Mouse (Mus musculus): ENCODE data around the gene Supt5. TPM values are rescaled to one million over a fixed set of nuclear protein-coding genes. Genes with fewer than 3 reads are reported as not detected.

Supt5 gene
- polyA plus RNA-seq, 1 experiment: 25.7 TPM

DNA sequence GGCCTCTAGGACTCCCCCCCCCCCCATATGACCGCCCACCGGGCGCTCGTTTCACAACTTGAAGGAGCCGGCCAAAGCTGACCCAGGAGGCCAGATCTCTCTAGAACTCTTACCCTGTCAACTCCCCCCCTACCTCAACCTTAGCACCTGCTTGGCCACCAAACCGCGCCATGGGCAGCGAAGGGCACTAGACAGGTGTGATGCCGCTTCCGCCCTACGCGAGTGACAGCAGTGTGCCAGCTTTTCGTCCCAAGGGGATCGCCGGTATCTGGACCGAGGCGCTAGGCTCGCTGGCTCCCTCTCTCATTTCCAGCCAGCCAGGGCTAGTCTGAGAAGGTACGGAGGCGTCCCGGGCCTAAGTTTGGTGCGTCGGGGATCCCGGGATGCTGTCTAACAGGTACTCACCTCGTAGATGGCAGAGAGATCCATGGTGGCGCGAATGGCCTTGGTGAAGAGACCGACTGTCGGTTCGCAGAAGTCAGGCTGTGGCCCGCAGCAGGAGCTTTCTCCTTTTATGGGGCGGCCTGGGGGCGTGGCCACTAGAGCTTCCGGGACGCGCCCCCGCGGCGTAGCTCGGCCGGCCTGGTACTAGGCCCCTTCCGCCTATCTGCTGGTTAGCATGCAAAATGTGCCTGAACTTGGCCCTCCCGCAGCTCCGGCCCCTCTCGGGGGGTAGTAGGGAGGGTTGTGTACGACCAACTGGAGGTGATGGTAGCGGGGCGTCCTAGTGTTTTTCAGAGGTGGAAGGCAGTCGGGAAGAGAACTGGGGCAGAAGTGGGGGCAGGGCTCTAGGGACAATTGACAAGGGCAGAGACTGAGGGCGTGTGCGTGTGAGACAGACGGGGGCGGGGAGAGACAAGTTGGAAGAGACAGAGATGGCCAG lies 40.5 kb upstream of the Supt5 start:
- peaks cover 22% of the 10 kb centered on the region for H3K4me1 ChIP-seq (ENCODE audit: control insufficient read depth, insufficient read depth, insufficient read length, low read length)
- peak overlapping the region; percentile 100 for H3K27ac ChIP-seq (replicated peaks; ENCODE audit: low read depth, low read length)
- H3K4me3 ChIP-seq (ENCODE audit: insufficient read depth, low read depth, low read length): peak overlapping the region; percentile 83

DNA sequence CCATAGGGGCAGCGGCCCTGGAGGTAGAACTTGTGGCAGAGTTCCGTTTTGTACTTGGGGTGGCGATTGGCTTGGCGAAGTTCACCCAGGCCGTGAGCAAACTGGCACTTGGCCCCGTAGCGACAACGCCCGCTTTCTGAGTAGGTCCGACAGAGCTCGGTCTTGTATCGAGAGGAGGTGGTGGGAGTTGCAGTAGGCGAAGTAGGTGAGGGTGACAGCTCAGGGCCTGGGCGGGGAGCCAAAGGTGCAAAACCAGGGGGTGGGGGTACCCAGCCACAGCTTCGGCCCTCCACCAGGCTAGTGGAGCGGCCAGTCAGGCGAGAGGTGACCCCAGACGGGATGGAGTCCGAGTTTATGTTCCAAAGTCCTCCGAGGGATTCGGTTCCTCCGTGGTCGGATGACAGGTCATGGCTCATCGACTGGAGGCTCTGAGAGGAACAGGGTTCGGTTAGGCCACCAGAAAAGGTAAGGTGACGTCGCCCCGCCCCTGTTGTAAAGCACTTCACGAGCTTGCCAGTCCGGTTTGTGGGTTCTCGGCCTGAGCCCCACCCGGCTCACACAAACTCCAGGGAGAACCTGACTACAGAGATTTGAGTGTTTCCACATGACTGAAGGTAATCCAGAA lies 39.6 kb upstream of the Supt5 start:
- peak overlapping the region; percentile 97 for H3K27ac ChIP-seq (replicated peaks; ENCODE audit: low read depth, low read length)
- peaks cover 14% of the 10 kb centered on the region for H3K4me1 ChIP-seq (ENCODE audit: control insufficient read depth, insufficient read depth, insufficient read length, low read length)

DNA sequence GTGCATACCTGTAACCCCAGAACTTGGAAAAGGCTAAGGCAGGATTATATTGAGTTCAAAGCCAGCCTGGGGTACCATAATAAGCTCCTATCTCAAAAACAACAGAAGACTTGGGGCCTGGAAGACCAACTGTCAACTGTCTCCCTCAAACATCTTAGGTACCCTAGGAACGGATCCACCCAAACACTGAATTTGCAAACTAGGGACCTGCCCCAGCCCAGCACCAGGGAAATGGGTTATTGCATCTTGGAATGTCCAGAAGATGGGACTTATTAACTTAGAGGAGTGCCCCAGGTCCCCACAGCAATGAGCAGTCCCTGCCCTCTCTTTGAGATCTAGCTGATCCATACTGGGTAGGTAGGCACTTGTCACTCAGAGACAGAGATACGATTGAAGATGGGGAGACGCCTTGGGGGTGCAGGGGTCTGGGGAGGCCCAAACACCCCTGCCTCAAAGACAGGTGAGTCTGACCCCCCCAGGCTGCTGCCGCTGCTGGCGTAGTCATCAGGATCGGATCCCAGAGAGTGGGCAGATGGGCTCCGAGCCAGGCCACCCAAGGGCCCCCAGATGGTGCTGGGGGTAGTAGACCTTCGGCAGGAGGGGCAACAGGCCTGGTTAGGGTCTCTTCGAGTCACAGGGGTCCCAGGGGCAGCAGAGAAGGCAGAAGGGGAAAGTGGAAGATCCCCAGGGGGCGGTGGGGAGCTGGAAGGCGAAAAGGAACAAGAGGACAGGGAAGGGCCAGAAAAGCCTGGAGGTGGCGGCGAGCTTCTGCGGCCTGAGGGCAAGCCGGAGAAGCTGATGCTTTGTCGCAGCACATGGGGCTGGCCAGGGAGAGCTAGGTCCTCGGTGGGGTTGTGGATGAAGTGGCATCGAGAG lies 38.9 kb upstream of the Supt5 start:
- peaks cover 7% of the 10 kb centered on the region for H3K4me1 ChIP-seq (ENCODE audit: control insufficient read depth, insufficient read depth, insufficient read length, low read length)

More for the DNA sequence above, 39.6 kb upstream of the Supt5 start:
- peak overlapping the region; percentile 83 for H3K4me3 ChIP-seq (ENCODE audit: insufficient read depth, low read depth, low read length)

DNA sequence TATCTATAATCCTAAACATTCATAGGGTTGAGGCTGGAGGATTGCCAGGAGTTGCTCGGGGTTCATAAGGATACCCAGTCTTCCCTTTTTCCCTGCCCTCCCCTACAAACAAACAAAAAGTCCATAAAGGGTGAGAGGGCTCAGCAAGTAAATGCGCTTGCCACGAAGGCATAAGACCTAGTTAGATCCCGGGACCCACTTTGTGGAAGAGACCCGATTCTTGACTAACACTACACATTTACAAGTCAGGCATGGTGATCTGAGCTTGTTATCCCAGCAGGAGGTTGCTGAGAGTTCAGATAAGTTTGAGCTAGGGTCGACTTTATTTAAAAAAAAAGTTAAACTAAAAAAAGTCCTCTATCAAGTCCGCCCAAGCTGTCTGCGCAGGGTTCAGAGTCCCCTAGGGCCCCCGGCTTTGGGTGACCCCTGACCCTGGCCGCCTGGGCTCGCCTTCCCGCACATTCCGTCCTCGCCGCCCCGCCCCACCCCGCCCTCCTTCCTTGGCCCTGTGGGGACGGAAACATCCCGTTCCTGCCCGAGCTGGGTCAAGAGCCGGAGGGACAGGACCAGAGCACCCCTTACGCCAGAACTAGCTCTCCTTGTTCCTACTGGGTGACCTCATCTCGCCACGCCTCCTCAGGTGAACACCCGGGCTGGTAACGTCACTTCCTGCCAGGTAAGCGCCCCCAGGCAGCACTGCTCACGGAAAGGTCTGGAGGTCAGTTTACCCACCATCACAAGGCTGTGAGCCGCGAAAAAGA lies 37.6 kb upstream of the Supt5 start:
- Histone ChIP-seq H3K27ac (replicated peaks; ENCODE audit: low read depth, low read length) (peak overlapping the region; percentile 100), H3K4me1 (ENCODE audit: control insufficient read depth, insufficient read depth, insufficient read length, low read length) (peaks cover 4% of the 10 kb centered on the region; the same call in 1 of the 2 replicates), H3K4me3 (ENCODE audit: insufficient read depth, low read depth, low read length) (peak overlapping the region; percentile 63)

More for the DNA sequence above, 38.9 kb upstream of the Supt5 start:
- peak overlapping the region; percentile 97 for H3K27ac ChIP-seq (replicated peaks; ENCODE audit: low read depth, low read length)
- H3K4me3 ChIP-seq (ENCODE audit: insufficient read depth, low read depth, low read length): peak overlapping the region; percentile 83

DNA sequence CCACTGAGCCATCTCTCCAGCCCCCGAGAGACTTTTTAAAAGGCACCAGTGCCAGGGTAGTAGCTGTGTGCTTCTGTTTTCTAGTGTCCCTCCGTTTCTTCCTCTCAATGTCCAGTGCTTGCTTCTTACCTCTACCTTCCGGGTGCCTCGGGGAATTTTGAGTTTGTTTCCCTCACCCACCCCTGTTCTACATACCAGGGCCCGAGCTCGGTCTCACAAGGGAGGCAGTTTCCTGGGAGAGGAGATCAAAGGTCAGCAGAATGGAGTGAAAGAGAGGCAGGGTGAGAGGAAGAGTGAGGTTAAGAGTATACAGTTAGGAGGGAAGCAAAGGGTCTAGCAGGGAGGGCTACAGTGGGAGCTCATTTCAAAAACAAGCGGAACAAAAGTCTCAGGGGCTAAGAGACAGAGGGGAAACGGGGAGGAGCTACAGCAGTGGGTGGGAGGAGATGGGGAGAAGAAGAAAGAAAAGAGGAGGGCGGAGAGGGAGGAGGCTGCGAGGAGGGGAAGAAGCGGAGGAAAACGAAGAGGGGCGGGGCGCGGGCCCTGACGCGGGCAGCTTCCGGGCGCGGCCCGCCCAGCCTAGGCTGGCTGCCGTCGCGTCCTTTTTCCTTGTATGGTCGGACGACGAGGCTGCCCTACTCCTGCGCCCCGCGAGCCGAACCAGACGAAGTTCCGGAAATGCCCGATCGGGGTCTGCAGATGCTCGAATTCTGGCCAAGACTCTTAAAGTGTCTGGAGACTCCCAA lies 36.8 kb upstream of the Supt5 start:
- Histone ChIP-seq H3K27ac (replicated peaks; ENCODE audit: low read depth, low read length) (peak overlapping the region; percentile 100), H3K4me1 (ENCODE audit: control insufficient read depth, insufficient read depth, insufficient read length, low read length) (peaks cover 5% of the 10 kb centered on the region; the same call in 1 of the 2 replicates), H3K4me3 (ENCODE audit: insufficient read depth, low read depth, low read length) (peak overlapping the region; percentile 63)

DNA sequence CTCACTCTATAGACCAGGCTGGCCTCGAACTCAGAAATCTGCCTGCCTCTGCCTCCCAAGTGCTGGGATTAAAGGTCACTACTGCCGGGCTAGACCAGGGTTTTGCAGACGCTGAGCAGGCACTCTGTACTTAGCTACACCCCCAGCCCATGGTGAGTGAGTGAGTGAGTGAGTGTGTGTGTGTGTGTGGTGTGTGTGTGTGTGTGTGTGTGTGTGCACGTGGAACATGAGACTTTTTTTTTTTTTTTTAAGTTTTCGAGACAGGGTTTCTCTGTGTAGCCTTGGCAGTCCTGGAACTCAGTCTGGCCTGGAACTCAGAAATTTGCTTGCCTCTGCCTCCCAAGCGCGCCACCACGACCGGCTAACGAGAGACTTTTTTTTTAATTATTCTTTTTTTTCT lies 36.1 kb upstream of the Supt5 start:
- Histone ChIP-seq H3K4me3 (ENCODE audit: insufficient read depth, low read depth, low read length) (no peak overlapping the region), H3K27ac (replicated peaks; ENCODE audit: low read depth, low read length) (peak overlapping the region; percentile 100), H3K4me1 (ENCODE audit: control insufficient read depth, insufficient read depth, insufficient read length, low read length) (peaks cover 6% of the 10 kb centered on the region; the same call in 1 of the 2 replicates)

DNA sequence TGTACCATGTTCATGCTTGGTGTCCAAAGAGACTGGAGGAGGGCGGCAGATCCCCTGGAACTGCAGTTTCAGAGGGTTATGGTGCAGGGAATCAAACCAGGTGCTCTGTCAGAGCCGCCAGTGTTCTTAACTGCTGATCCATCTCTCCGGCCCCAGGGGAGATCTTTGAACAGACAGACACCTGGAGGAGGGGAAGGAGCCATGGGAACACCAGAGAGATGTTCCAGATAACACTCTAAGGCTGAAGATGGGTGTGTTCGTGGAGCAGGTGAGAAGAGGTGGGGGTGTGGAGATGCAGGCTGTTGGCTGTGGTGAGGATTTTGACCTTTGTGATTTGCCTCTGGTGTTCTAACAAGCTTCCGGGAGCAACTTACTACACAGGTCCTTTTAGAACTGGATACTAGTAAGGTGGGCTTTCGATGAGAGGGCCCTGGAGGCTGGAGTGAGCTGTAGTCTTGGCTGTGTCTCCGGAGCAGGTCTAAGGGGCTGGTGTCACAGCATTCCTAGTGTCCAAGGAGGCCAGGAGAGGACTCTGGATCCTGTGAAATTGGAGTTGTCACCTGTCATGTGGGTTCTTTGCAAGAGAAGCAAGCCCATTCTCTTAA lies 35.4 kb upstream of the Supt5 start:
- peak overlapping the region; percentile 100 for H3K27ac ChIP-seq (replicated peaks; ENCODE audit: low read depth, low read length)
- H3K4me1 ChIP-seq (ENCODE audit: control insufficient read depth, insufficient read depth, insufficient read length, low read length): peaks cover 6% of the 10 kb centered on the region; the same call in 1 of the 2 replicates
- H3K4me3 ChIP-seq (ENCODE audit: insufficient read depth, low read depth, low read length): no peak overlapping the region

DNA sequence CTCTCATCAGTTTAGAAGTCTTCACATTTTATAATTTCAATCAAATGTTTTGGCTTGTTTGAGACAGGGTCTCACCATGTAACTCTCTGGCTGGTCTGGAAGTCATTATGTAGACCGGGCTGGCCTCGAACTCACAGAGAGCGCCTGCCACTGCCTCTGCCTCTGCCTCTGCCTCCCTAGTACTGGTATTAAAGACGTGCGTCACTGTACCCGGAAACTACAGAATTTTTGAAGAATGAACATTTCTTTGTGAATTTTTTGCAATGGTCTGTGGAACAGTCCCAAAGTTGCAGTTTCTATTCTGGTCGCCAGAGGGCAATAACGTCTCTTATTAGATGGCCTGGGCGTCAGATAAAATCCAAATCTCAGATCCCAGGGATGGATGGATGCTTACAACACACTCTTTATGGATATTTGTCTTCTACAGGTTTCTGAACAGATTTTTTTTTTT lies 34.6 kb upstream of the Supt5 start:
- Histone ChIP-seq H3K27ac (replicated peaks; ENCODE audit: low read depth, low read length) (peak overlapping the region; percentile 85), H3K4me1 (ENCODE audit: control insufficient read depth, insufficient read depth, insufficient read length, low read length) (peaks cover 6% of the 10 kb centered on the region; the same call in 1 of the 2 replicates), H3K4me3 (ENCODE audit: insufficient read depth, low read depth, low read length) (peak overlapping the region; percentile 55)

DNA sequence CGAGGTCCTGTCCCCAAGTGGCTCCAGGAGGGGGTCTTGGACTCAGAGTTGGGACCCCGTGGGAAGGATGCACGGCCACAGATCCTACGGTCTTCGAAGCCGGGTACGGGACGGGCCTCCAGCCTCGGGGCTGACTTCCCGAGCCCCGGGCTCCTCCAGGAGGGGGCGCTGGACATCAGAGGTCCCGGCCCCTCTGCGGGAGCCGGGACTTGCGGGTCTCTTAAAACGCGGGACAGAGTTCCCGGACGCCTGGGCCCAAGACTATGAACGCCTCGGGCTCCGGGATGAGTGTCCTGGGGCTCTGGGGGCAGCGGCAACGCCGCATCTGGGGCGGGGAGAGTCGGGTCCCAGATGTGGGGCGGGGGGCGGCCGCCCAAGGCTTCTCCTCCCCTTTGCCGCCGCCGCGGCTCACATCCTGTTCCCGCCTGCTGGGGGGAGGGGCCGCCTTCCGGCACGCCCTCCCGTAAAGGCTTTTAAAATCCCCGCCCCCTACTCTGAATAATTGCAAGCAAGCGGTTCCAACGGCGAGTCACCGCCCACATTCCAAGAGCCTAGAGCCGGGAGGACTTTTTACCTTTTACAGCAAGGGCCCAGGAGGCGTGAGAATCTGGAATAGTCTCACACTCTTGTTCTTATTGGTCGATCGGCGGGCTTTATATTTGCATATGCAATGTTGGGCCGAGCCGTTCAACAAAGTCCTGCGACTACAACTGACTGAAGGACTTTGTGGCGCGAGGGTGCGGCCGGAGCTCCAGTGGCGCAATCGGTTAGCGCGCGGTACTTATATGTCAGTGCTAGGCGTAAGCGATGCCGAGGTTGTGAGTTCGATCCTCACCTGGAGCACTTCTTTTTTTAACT lies 33.9 kb upstream of the Supt5 start, which contains the start of gene Plekhg2:
Plekhg2 (minus strand) TSS at position 349 of the 858 bp plus-strand sequence.
- Histone ChIP-seq H3K4me1 (ENCODE audit: control insufficient read depth, insufficient read depth, insufficient read length, low read length) (peaks cover 6% of the 10 kb centered on the region; the same call in 1 of the 2 replicates), H3K4me3 (ENCODE audit: insufficient read depth, low read depth, low read length) (peak within 1 kb of the TSS; percentile 91), H3K27ac (replicated peaks; ENCODE audit: low read depth, low read length) (peak within 1 kb of the TSS; percentile 96)

DNA sequence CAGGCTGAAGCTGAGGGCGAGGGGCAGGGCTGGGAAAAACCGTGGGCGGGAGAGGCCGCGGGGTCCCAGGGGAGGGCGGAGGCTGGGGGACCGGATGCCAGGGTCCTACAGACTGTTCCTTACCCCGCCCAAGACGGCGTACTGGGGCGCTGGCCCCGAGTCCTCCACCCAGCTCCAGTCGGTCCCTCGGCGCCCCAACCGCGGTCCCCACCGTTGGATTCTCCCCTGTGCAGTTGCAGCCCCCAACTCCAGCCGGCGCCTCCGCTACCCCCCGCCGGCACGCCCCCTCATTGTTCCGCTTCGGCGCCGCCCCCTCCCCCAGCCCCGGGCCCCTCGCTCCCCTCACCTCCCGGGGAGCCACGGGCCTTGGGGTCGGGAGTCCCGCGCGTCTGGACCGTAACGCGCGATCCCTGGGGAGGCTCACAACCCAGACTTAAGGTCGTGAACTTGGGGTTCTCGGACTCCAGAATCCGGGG lies 33.0 kb upstream of the Supt5 start:
- Histone ChIP-seq H3K4me1 (ENCODE audit: control insufficient read depth, insufficient read depth, insufficient read length, low read length) (peaks cover 6% of the 10 kb centered on the region; the same call in 1 of the 2 replicates), H3K27ac (replicated peaks; ENCODE audit: low read depth, low read length) (peak overlapping the region; percentile 96), H3K4me3 (ENCODE audit: insufficient read depth, low read depth, low read length) (peak overlapping the region; percentile 91)

DNA sequence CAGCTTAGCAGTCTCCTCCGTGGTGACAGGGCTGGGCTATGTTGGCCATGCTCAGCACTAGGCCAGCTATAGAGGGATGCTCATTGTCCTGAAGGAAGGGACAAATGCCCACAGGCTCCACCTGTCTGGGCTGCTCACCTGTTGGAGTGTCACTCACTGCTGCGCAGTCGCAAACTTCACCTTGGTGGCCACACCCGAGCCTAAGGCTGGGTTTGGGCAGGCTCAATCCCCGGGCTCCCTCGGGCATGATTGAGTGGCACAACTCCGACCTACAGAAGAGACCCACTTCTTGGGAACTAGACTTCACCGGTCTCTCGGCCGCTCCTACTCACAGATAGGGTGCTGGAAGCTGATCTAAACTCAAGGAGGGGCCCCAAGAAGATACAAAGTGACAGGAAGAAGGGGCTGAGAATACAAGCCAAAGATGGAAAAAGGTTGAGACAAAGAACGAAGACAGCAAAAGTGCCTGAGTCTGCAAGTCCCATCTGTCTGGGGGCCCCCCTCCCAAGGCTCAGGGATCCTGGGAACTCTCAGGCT lies 32.5 kb upstream of the Supt5 start:
- peak overlapping the region; percentile 80 for H3K27ac ChIP-seq (replicated peaks; ENCODE audit: low read depth, low read length)
- peak overlapping the region; percentile 91 for H3K4me3 ChIP-seq (ENCODE audit: insufficient read depth, low read depth, low read length)
- peaks cover 6% of the 10 kb centered on the region; the same call in 1 of the 2 replicates for H3K4me1 ChIP-seq (ENCODE audit: control insufficient read depth, insufficient read depth, insufficient read length, low read length)

DNA sequence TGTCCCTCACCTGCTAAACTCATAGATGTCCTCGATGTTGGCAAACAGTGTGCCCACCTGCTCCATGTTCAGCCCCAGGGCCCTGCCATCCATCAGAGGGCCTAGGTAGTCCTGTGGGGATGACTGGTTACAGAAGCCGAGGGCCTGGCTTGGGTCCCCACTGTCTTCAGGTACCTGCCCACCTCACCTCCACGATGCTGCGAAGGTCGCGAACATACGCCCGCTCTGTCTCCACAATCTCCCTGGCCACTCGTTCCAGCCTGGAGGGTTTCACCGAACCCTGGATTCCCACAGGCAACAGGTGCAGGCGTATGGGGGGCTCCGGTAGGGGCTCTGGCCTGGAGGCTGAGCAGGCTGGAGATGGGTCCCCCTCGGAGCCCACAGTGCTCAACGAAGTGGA lies 31.5 kb upstream of the Supt5 start:
- peak overlapping the region; percentile 91 for H3K4me3 ChIP-seq (ENCODE audit: insufficient read depth, low read depth, low read length)

More for the DNA sequence above, 31.5 kb upstream of the Supt5 start:
- H3K27ac ChIP-seq (replicated peaks; ENCODE audit: low read depth, low read length): no peak overlapping the region
- peaks cover 6% of the 10 kb centered on the region; the same call in 1 of the 2 replicates for H3K4me1 ChIP-seq (ENCODE audit: control insufficient read depth, insufficient read depth, insufficient read length, low read length)

All from brown adipose tissue, adult 24 weeks (tissue).